Mouse (Mus musculus): ENCODE results near the gene Apba3. TPM values are rescaled to one million over a fixed set of nuclear protein-coding genes. Genes with fewer than 3 reads are reported as not detected.

The Apba3 gene
- total RNA-seq, 2 experiments from 2014 or later: 78.8 to 109 TPM

GRCm38 (mm10) chr10:81306837-81307682, 40.3 kb downstream of the Apba3 start:
- DNase-seq: no peak

GRCm38 (mm10) chr10:81309571-81309970, 42.8 kb downstream of the Apba3 start:
- DNase-seq: no peak

- DNase-seq: no peak
Measured at GRCm38 (mm10) chr10:81313581-81313980, 46.8 kb downstream of the Apba3 start.

- no peak for DNase-seq
Measured at GRCm38 (mm10) chr10:81314201-81314600, 47.4 kb downstream of the Apba3 start.

- no peak for DNase-seq
Measured at GRCm38 (mm10) chr10:81315587-81315986, 48.8 kb downstream of the Apba3 start.

GRCm38 (mm10) chr10:81316338-81317060, 49.7 kb downstream of the Apba3 start:
- peak; percentile 37 to 72 for DNase-seq

GRCm38 (mm10) chr10:81317273-81317672, 50.5 kb downstream of the Apba3 start:
- peak; percentile 85 to 91 for DNase-seq

GRCm38 (mm10) chr10:81318589-81319329, 52.0 kb downstream of the Apba3 start:
- peak; percentile 82 to 87 for DNase-seq

- peak in 1 of 2 experiments; percentile 32 for DNase-seq
Measured at GRCm38 (mm10) chr10:81319330-81319699, 52.6 kb downstream of the Apba3 start.

- peak; percentile 97 to 98 for DNase-seq
Measured at GRCm38 (mm10) chr10:81319741-81320549, 53.2 kb downstream of the Apba3 start.

GRCm38 (mm10) chr10:81320550-81321347, 54.0 kb downstream of the Apba3 start, which contains the start of gene Cactin:
TSS of gene Cactin (plus strand) at chr10:81321103.
- peak; percentile 99 for DNase-seq

- DNase-seq: no peak
Measured at GRCm38 (mm10) chr10:81321436-81321835, 54.7 kb downstream of the Apba3 start.

- DNase-seq: no peak
Measured at GRCm38 (mm10) chr10:81322444-81322843, 55.7 kb downstream of the Apba3 start.

Small RNAs within 50 kb of the gene (microRNA-seq; reads per million reads assigned to microRNA genes)
- gene Mir3057: 11.7 reads per million, percentile 27 among the genes with 10 or more reads in this experiment

Other genes starting within 250 kb of the Apba3 start
- 1 to 10 TPM; 1.2 to 1.5 TPM for gene Diras1, start 241.3 kb upstream of the Apba3 start, total RNA-seq (2021)
- 10 to 100 TPM; 33.2 to 68.5 TPM for gene Slc39a3, start 229.5 kb upstream of the Apba3 start, total RNA-seq (2021)
- gene Sgta, start 206.8 kb upstream of the Apba3 start, total RNA-seq (2021): 100 to 1,000 TPM; 223 to 227 TPM
- gene Thop1, start 196.9 kb upstream of the Apba3 start, total RNA-seq (2021): 10 to 100 TPM; 51.5 to 56.6 TPM
- 1 to 10 TPM in 1 of 2 experiments, under 1 TPM in 1; 0.36 to 2.1 TPM for gene Creb3l3, start 168.1 kb upstream of the Apba3 start, total RNA-seq (2021)
- gene Map2k2, start 161.0 kb upstream of the Apba3 start, total RNA-seq (2021): 100 to 1,000 TPM; 178 to 186 TPM
- 10 to 100 TPM; 69.9 to 84.0 TPM for gene Zbtb7a, start 131.7 kb upstream of the Apba3 start, total RNA-seq (2021)
- gene Pias4, start 99.0 kb upstream of the Apba3 start, total RNA-seq (2021): 10 to 100 TPM; 26.7 to 28.2 TPM
- 1,000 to 10,000 TPM; 1,540 to 1,602 TPM for gene Eef2, start 90.3 kb upstream of the Apba3 start, total RNA-seq (2021)
- 10 to 100 TPM; 77.1 to 78.2 TPM for gene Dapk3, start 84.0 kb upstream of the Apba3 start, total RNA-seq (2021)
- not detected for gene 4930442H23Rik, start 83.1 kb upstream of the Apba3 start, total RNA-seq (2021)
- gene Nmrk2, start 64.9 kb upstream of the Apba3 start, total RNA-seq (2021): not detected
- 1 to 10 TPM; 1.5 to 2.6 TPM for gene Atcay, start 36.1 kb upstream of the Apba3 start, total RNA-seq (2021)
- gene Zfr2, start 33.8 kb upstream of the Apba3 start, total RNA-seq (2021): 10 to 100 TPM in 1 of 2 experiments, 1 to 10 TPM in 1; 9.2 to 14.2 TPM
- under 1 TPM; 0.36 to 0.86 TPM for gene Matk, start 14.0 kb upstream of the Apba3 start, total RNA-seq (2021)
- gene Mrpl54, start within 50 bp of the Apba3 start, total RNA-seq (2021): 100 to 1,000 TPM; 121 to 141 TPM
- under 1 TPM; 0.23 to 0.26 TPM for gene Tjp3, start 24.6 kb downstream of the Apba3 start, total RNA-seq (2021)
- 10 to 100 TPM; 37.2 to 40.9 TPM for gene Pip5k1c, start 26.0 kb downstream of the Apba3 start, total RNA-seq (2021)
- 10 to 100 TPM; 37.9 to 39.1 TPM for gene Cactin, start 54.1 kb downstream of the Apba3 start, total RNA-seq (2021)
- 10 to 100 TPM; 53.2 to 53.9 TPM for gene Tbxa2r, start 61.8 kb downstream of the Apba3 start, total RNA-seq (2021)
- 1 to 10 TPM; 3.5 to 7.7 TPM for gene Gipc3, start 76.3 kb downstream of the Apba3 start, total RNA-seq (2021)
- 10 to 100 TPM; 88.9 to 92.3 TPM for gene Hmg20b, start 83.5 kb downstream of the Apba3 start, total RNA-seq (2021)
- gene Mfsd12, start 90.5 kb downstream of the Apba3 start, total RNA-seq (2021): 10 to 100 TPM; 16.7 to 22.7 TPM
- 1 to 10 TPM; 1.0 to 3.1 TPM for gene 4930404N11Rik, start 98.9 kb downstream of the Apba3 start, total RNA-seq (2021)
- 10 to 100 TPM; 37.8 to 49.0 TPM for gene Fzr1, start 111.6 kb downstream of the Apba3 start, total RNA-seq (2021)
- 10 to 100 TPM; 48.9 to 54.0 TPM for gene Dohh, start 117.5 kb downstream of the Apba3 start, total RNA-seq (2021)
- 1 to 10 TPM; 1.1 to 1.7 TPM for gene Gm48551, start 117.5 kb downstream of the Apba3 start, total RNA-seq (2021)
- 1 to 10 TPM in 1 of 2 experiments, not detected in 1; 1.5 TPM for gene Gm48552, start 122.0 kb downstream of the Apba3 start, total RNA-seq (2021)
- 1 to 10 TPM; 1.2 to 1.6 TPM for gene Smim24, start 126.1 kb downstream of the Apba3 start, total RNA-seq (2021)
- gene Nfic, start 188.7 kb downstream of the Apba3 start, total RNA-seq (2021): 100 to 1,000 TPM in 1 of 2 experiments, 10 to 100 TPM in 1; 93.2 to 114 TPM
- 1 to 10 TPM in 1 of 2 experiments, under 1 TPM in 1; 0.20 to 1.2 TPM for gene Celf5, start 215.7 kb downstream of the Apba3 start, total RNA-seq (2021)
- 100 to 1,000 TPM; 123 to 125 TPM for gene Ncln, start 229.4 kb downstream of the Apba3 start, total RNA-seq (2021)
- gene S1pr4, start 233.2 kb downstream of the Apba3 start, total RNA-seq (2021): 1 to 10 TPM; 1.1 to 1.2 TPM